Mouse (Mus musculus): ENCODE data around the gene Csrnp3. TPM values are rescaled to one million over a fixed set of nuclear protein-coding genes. Genes with fewer than 3 reads are reported as not detected.

Csrnp3 gene
- polyA plus RNA-seq (2014; fragmentation: Illumina TruSeq; extraction: RNeasy Lipid Tissue Mini Kit (QIAGEN cat#74804); ENCODE audit: low replicate concordance) = 0.19 TPM

DNA sequence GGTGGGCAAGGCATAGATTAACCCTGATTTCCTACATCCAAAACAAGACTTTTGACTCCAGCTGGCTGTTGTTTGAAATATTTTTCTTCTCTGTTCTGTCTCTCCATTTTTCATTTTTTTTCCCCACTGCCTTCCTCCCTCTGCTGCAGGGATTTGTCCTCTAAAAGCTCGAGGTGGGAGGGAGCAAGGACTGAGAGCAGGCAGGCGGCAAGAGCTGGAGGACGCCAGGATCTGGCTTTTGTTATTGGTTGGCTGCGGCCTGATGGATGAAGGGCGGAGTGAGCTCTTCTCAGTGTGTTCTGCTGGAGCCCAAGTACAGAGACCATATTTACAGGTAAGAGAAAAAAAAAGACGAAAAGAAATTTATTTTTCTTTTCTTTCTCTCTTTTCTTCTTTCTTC is at the start of gene Csrnp3:
Gene Csrnp3 (plus strand): TSS at position 217 of the 400 bp plus-strand sequence.

Other genes starting within 250 kb of the Csrnp3 start
- 0.52 TPM for gene Scn2a, start 225.0 kb upstream of the Csrnp3 start, polyA plus RNA-seq (2014; fragmentation: Illumina TruSeq; extraction: RNeasy Lipid Tissue Mini Kit (QIAGEN cat#74804); ENCODE audit: low replicate concordance)

Data from small intestine, adult 10 weeks (tissue).